Mouse (Mus musculus) hindbrain, embryonic 16.5 days (tissue): ENCODE measurements at regions not wholly inside any gene's neighbourhood (a gene's known extent, or its start where the extent isn't known, plus 50 kb on each side); places are given as distances from the start of the nearest gene placed in this dataset.

Experiments
- ATAC-seq: fragments of 200-750 bp; cut with Nextera tagmentation; 2 replicates; pipeline ENCODE4 v1.8.0; 2017; ENCODE audit warnings: moderate TSS enrichment, moderate library complexity
- H3K27ac ChIP-seq: fragments of 300-500 bp; sonication (generic); 2 replicates; pipeline ENCODE4 v1.5.1; 2014; ENCODE audit warnings: low read depth, mild to moderate bottlenecking, control low read depth, low read length, moderate library complexity
- H3K27me3 ChIP-seq: fragments of 300-500 bp; sonication (generic); replicated peaks from 2 replicates; pipeline ENCODE4 v1.6.1; 2014; ENCODE audit warnings: low read length; ENCODE audit not compliant: control insufficient read depth, insufficient read depth
- H3K36me3 ChIP-seq: fragments of 300-500 bp; sonication (generic); 2 replicates; pipeline ENCODE4 v1.6.1; 2014; ENCODE audit warnings: mild to moderate bottlenecking, low read length, moderate library complexity, mixed read lengths; ENCODE audit not compliant: control insufficient read depth, insufficient read depth
- H3K4me1 ChIP-seq: fragments of 300-500 bp; sonication (generic); 2 replicates; pipeline ENCODE4 v1.6.1; 2014; ENCODE audit warnings: low read depth, low read length; ENCODE audit not compliant: control insufficient read depth, insufficient read depth
- H3K4me2 ChIP-seq: fragments of 300-500 bp; sonication (generic); 2 replicates; pipeline ENCODE4 v1.6.1; 2014; ENCODE audit warnings: mild to moderate bottlenecking, low read length, control low read depth, moderate library complexity
- H3K4me3 ChIP-seq: fragments of 300-500 bp; sonication (generic); 2 replicates; pipeline ENCODE4 v1.5.1; 2014; ENCODE audit warnings: mild to moderate bottlenecking, low read length, control low read depth, moderate library complexity
- H3K9ac ChIP-seq: fragments of 300-500 bp; sonication (generic); 2 replicates; pipeline ENCODE4 v1.6.1; 2014; ENCODE audit warnings: low read depth, mild to moderate bottlenecking, control low read depth, low read length, moderate library complexity
- H3K9me3 ChIP-seq: fragments of 300-500 bp; sonication (generic); 2 replicates; pipeline ENCODE4 v1.6.1; 2014; ENCODE audit warnings: mild to moderate bottlenecking, low read length, moderate library complexity; ENCODE audit not compliant: control insufficient read depth
- WGBS: fragments of 180-500 bp; shearing (Covaris S2); extraction: QIAGEN DNeasy Blood & Tissue Kit; methylation state at CpG from one replicate; pipeline ENCODE4 v1.1.7; 2014; 5-methylcytosine and 5-hydroxymethylcytosine counted together

DNA sequence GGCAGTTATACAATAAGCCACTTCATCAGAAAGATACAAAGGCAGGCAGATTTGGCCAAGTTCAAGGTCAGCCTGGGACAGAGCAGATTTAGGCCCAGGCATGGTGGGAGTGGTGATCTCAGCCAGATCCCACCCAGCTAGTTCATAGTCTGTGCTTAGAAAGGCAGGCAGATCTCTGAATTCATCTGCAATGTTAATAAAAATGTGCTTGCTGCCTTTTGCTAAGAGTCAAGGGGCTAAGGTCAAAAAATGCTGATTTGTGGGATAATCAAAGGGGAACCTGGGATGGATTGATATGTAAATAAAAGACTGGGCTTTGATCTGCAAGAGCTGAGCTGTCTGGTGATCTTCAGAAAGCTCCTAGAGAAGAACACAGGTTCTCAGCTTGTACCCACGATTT, 109.2 kb upstream of the Creb1 start:
- peaks cover 2% of the 10 kb centered on the region; the same call in 1 of the 2 replicates for H3K9me3 ChIP-seq
- no peaks in the 10 kb centered on the region for H3K36me3 ChIP-seq
- H3K9ac ChIP-seq, result no peak overlapping the region
- no peak overlapping the region for H3K27ac ChIP-seq
- no peak overlapping the region for H3K4me3 ChIP-seq
- WGBS, result 63% methylated on average over 1 of the region's 1 CpGs
- no peak for ATAC-seq
- no peak overlapping the region for H3K4me2 ChIP-seq
- no peaks in the 10 kb centered on the region for H3K4me1 ChIP-seq
- no peaks in the 10 kb centered on the region for H3K27me3 ChIP-seq

- no peak overlapping the region for H3K27ac ChIP-seq
- ATAC-seq, result no peak
- no peak overlapping the region for H3K4me3 ChIP-seq
- peaks cover 2% of the 10 kb centered on the region; the same call in 1 of the 2 replicates for H3K9me3 ChIP-seq
- H3K4me1 ChIP-seq, result no peaks in the 10 kb centered on the region
- H3K9ac ChIP-seq, result no peak overlapping the region
- H3K4me2 ChIP-seq, result no peak overlapping the region
- no peaks in the 10 kb centered on the region for H3K27me3 ChIP-seq
- no peaks in the 10 kb centered on the region for H3K36me3 ChIP-seq
Observed at GRCm38 (mm10) chr1:64418567-64418966, 113.9 kb upstream of the Creb1 start.

DNA sequence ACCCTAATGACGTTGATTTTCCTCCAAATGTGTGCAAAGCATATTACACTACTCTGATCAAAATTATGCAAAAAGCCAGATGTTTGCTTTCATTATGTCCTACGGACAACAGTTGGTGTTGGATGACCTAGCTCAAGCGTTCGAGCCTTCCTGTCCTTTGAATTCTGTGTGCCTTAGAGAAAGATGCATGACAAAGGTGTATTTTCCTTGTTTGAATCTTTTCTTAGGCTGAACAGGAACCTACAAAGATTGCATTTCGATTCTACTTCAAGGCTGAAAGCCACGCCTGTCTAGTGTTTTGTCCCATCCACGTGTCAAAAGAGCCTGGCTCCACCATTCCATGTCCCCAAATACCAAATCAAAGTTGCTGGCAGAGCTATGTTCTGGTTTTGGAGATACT, 116.5 kb upstream of the Creb1 start:
- no peak for ATAC-seq
- Histone ChIP-seq H3K4me1 (no peaks in the 10 kb centered on the region), H3K4me3 (no peak overlapping the region), H3K9me3 (peaks cover 2% of the 10 kb centered on the region; the same call in 1 of the 2 replicates), H3K4me2 (no peak overlapping the region), H3K27ac (no peak overlapping the region), H3K9ac (no peak overlapping the region), H3K36me3 (no peaks in the 10 kb centered on the region), H3K27me3 (no peaks in the 10 kb centered on the region)
- 89% methylated on average over 7 of the region's 7 CpGs for WGBS

DNA sequence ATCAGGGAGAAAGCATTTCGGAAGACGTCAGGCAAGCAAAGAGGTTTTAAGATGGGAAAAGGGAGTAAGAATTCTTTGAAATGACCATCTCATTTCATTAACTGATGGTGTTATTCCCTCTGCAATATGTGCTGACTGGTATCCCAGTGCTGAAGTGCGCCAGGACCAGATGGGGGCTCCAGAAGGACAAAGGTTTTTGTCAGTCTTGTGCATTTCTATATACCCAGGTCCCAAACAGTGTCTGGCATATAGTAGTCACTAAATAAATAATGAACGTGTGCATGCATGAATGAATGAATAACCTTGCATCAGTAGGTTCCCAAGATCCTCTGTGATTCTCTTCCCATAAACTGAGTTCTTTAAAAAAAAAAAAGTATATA, 119.3 kb upstream of the Creb1 start:
- no peaks in the 10 kb centered on the region for H3K9me3 ChIP-seq
- H3K36me3 ChIP-seq, result no peaks in the 10 kb centered on the region
- no peak overlapping the region for H3K4me2 ChIP-seq
- peaks cover 6% of the 10 kb centered on the region for H3K4me1 ChIP-seq
- H3K27me3 ChIP-seq, result no peaks in the 10 kb centered on the region
- no peak overlapping the region; the same call in 1 of the 2 replicates for H3K27ac ChIP-seq
- 83% methylated on average over 4 of the region's 4 CpGs for WGBS
- ATAC-seq, result no peak
- no peak overlapping the region for H3K4me3 ChIP-seq
- no peak overlapping the region for H3K9ac ChIP-seq

GRCm38 (mm10) chr1:64412481-64413180, 119.8 kb upstream of the Creb1 start:
- peak overlapping the region; percentile 40; the same call in 1 of the 2 replicates for H3K27ac ChIP-seq
- ATAC-seq, result peak; percentile 47; the same call in 1 of the 2 replicates
- H3K4me3 ChIP-seq, result no peak overlapping the region
- no peaks in the 10 kb centered on the region for H3K9me3 ChIP-seq
- H3K36me3 ChIP-seq, result no peaks in the 10 kb centered on the region
- no peak overlapping the region for H3K9ac ChIP-seq
- H3K27me3 ChIP-seq, result no peaks in the 10 kb centered on the region
- H3K4me2 ChIP-seq, result no peak overlapping the region
- 64% methylated on average over 10 of the region's 10 CpGs for WGBS
- H3K4me1 ChIP-seq, result peaks cover 6% of the 10 kb centered on the region

- Histone ChIP-seq H3K27me3 (no peaks in the 10 kb centered on the region), H3K27ac (0 out of 2 replicates have a peak overlapping the region, but pooled peaks have one; percentile 40), H3K4me3 (no peak overlapping the region), H3K4me1 (peaks cover 6% of the 10 kb centered on the region), H3K4me2 (no peak overlapping the region), H3K36me3 (no peaks in the 10 kb centered on the region), H3K9me3 (no peaks in the 10 kb centered on the region), H3K9ac (no peak overlapping the region)
- 70% methylated on average over 4 of the region's 4 CpGs for WGBS
- ATAC-seq, result no peak
Observed at GRCm38 (mm10) chr1:64411851-64412480, 120.5 kb upstream of the Creb1 start.

DNA sequence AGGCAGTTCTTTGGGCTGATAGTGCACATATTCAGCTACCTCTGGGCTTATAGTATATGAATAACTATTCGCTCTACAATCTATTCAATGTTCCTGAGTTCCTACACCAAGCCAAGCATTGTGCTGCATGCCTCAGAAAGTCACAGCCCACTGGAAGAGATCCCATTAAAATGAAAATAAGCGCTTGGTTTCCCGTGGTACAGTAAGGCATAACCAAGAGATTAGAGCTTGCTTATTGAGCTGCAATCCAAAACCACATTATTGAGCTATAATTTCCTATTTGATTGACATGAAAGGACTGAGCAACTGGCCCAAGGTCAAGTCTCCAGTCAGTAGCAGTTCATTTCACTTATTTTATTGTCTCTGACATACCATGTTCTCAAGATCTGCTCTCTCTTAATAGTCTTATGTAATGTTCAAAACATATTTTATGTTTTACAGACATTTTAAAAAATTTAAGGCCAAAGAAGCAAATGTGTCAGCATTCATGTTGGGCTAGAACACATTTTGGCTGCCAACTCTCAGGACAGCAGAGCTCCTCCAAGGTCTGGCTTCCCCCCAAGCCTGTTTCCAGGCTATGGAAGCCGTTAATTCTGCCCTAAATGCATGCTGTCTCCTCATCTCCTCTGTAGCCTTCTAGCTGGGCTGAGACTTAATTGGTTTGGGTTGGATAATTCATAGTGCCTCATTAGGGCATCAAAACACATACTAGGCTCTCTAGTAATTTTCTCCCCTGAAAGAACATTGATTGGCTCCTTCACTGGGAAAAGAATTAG, 123.5 kb upstream of the Creb1 start:
- H3K9me3 ChIP-seq, result no peaks in the 10 kb centered on the region
- H3K4me1 ChIP-seq, result peaks cover 6% of the 10 kb centered on the region
- WGBS, result 53% methylated on average over 4 of the region's 4 CpGs
- ATAC-seq, result peak; percentile 80
- no peak overlapping the region for H3K4me3 ChIP-seq
- H3K9ac ChIP-seq, result no peak overlapping the region
- H3K4me2 ChIP-seq, result no peak overlapping the region
- H3K27me3 ChIP-seq, result no peaks in the 10 kb centered on the region
- no peaks in the 10 kb centered on the region for H3K36me3 ChIP-seq
- H3K27ac ChIP-seq, result peak overlapping the region; percentile 66

DNA sequence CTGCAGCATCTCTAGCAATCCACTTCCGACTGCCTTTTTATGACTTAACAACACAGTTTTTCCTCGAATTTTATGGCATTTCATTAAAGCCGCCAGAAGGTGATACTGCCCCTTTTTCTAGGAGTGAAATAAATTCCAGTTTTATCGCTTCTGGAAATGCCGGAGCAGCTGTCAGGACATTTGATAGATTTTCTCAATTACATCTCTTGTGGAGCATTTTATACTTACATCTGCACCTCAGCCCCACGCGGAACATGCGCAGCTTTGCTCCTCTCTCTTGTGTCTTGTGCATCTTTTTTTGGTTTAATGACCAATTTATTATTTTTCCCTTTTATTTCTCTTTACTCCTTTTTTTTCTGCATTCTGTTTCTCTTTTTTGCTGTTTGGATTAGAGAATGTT, 140.9 kb upstream of the Creb1 start:
- Histone ChIP-seq H3K27me3 (no peaks in the 10 kb centered on the region), H3K4me1 (no peaks in the 10 kb centered on the region), H3K9me3 (no peaks in the 10 kb centered on the region), H3K36me3 (no peaks in the 10 kb centered on the region), H3K4me3 (no peak overlapping the region), H3K4me2 (no peak overlapping the region), H3K9ac (no peak overlapping the region), H3K27ac (no peak overlapping the region)
- ATAC-seq, result no peak
- 59% methylated on average over 8 of the region's 8 CpGs for WGBS

GRCm38 (mm10) chr1:64381264-64381663, 151.2 kb upstream of the Creb1 start:
- no peaks in the 10 kb centered on the region for H3K36me3 ChIP-seq
- no peak overlapping the region for H3K4me3 ChIP-seq
- H3K4me2 ChIP-seq, result no peak overlapping the region
- H3K9ac ChIP-seq, result no peak overlapping the region; the same call in 1 of the 2 replicates
- no peak overlapping the region for H3K27ac ChIP-seq
- 16% methylated on average over 6 of the region's 6 CpGs for WGBS
- peak; percentile 54; the same call in 1 of the 2 replicates for ATAC-seq
- no peaks in the 10 kb centered on the region for H3K27me3 ChIP-seq
- H3K4me1 ChIP-seq, result peaks cover 3% of the 10 kb centered on the region; the same call in 1 of the 2 replicates
- H3K9me3 ChIP-seq, result no peaks in the 10 kb centered on the region
